Mouse (Mus musculus) limb, embryonic 11.5 days (tissue): ENCODE measurements around the gene Arhgef17. TPM values are rescaled to one million over a fixed set of nuclear protein-coding genes. Genes with fewer than 3 reads are reported as not detected.

Experiments
- ATAC-seq: fragments of 200-750 bp; cut with Nextera tagmentation; 2 replicates; pipeline ENCODE4 v1.8.0; 2017; ENCODE audit warnings: low read depth; ENCODE audit not compliant: insufficient number of reproducible peaks, low FRiP score, low TSS enrichment
- DNase-seq: peaks from one replicate; pipeline ENCODE4 v3.0.0-alpha.2; 2015; ENCODE audit warnings: low spot score
- H3K27ac ChIP-seq: fragments of 300-500 bp; sonication (generic); replicated peaks from 2 replicates; pipeline ENCODE4 v1.5.1; 2014; ENCODE audit warnings: low read depth, mild to moderate bottlenecking, low read length
- H3K27me3 ChIP-seq: fragments of 300-500 bp; sonication (generic); 2 replicates; pipeline ENCODE4 v1.6.1; 2014; ENCODE audit warnings: mild to moderate bottlenecking, low read length, mixed read lengths; ENCODE audit not compliant: control insufficient read depth, insufficient read depth
- H3K36me3 ChIP-seq: fragments of 300-500 bp; sonication (generic); 2 replicates; pipeline ENCODE4 v1.6.1; 2014; ENCODE audit warnings: mild to moderate bottlenecking, low read length, moderate library complexity, mixed read lengths; ENCODE audit not compliant: control insufficient read depth, insufficient read depth
- H3K4me1 ChIP-seq: fragments of 300-500 bp; sonication (generic); 2 replicates; pipeline ENCODE4 v1.6.1; 2014; ENCODE audit warnings: low read length, mixed read lengths; ENCODE audit not compliant: control insufficient read depth, insufficient read depth
- H3K4me2 ChIP-seq: fragments of 300-500 bp; sonication (generic); 2 replicates; pipeline ENCODE4 v1.6.1; 2014; ENCODE audit warnings: low read depth, mild to moderate bottlenecking, moderate library complexity; ENCODE audit not compliant: severe bottlenecking
- H3K4me3 ChIP-seq: fragments of 300-500 bp; sonication (generic); 2 replicates; pipeline ENCODE4 v1.5.1; 2014; ENCODE audit warnings: low read depth, low read length
- H3K9ac ChIP-seq: fragments of 300-500 bp; sonication (generic); 2 replicates; pipeline ENCODE4 v1.6.1; 2014; ENCODE audit warnings: mild to moderate bottlenecking, low read length
- H3K9me3 ChIP-seq: fragments of 300-500 bp; sonication (generic); 2 replicates; pipeline ENCODE4 v1.6.1; 2016; ENCODE audit warnings: low read length; ENCODE audit not compliant: control insufficient read depth
- WGBS: fragments of 180-500 bp; shearing (Covaris S2); extraction: QIAGEN DNeasy Blood & Tissue Kit; methylation state at CpG from one replicate; pipeline ENCODE4 v1.1.7; 2014; 5-methylcytosine and 5-hydroxymethylcytosine counted together
- polyA plus RNA-seq: library from polyadenylated mRNA; unstranded; fragments of >200 nt; fragmentation: Nextera tagmentation; extraction: Ambion mirVana; gene quantifications from 2 replicates; pipeline ENCODE4 v1.2.1, GENCODE M21; 2014

Gene Arhgef17
- polyA plus RNA-seq, 1 experiment from 2014 or later: 12.6 TPM

DNA sequence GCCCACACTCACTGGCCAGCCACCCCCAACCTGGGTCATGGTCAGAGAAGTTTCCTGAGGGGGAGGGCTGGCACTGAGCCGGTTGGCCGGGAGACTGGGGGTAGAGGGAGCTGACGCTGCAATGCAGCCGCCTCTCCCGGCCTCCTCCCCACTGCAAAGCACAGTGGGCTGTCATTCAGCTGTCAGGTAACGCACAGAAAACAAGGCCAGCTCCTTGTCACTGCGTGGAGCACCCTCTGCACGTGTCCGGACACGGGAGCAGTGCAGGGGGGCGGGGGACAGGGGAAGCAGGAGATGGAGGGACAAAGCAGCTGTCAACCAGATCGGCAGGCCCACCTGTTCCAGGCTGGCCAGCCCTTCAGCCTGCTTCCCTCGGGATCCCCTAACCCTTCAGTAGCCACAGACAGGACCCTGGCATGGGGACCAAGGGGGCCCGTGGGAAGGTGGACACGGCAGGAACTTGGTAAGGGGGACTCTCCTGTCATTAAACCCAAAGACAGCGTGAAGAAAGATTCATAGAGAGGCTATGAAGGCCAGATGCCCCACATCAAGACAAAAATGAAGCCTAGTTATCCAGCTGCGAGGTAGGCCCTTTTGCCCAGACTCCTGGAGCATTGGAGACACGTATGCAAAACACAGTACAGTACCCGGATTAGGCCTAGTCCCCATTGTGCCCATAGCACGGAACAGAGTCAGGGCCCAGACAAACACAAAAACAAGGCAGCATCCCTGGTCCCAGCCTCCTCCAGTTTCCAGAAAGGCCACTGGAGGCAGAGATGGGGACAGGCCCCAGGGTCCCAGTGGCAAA, 38.5 kb downstream of the Arhgef17 start:
- ATAC-seq: no peak
- Histone ChIP-seq H3K36me3 (peaks cover 9% of the 10 kb centered on the region; the same call in 1 of the 2 replicates), H3K9ac (no peak overlapping the region), H3K4me3 (no peak overlapping the region), H3K4me2 (peak overlapping the region; percentile 96; the same call in 1 of the 2 replicates), H3K4me1 (peaks cover 17% of the 10 kb centered on the region), H3K27ac (no peak overlapping the region), H3K27me3 (no peaks in the 10 kb centered on the region), H3K9me3 (no peaks in the 10 kb centered on the region)
- WGBS: 69% methylated on average over 20 of the region's 20 CpGs
- no peak for DNase-seq

DNA sequence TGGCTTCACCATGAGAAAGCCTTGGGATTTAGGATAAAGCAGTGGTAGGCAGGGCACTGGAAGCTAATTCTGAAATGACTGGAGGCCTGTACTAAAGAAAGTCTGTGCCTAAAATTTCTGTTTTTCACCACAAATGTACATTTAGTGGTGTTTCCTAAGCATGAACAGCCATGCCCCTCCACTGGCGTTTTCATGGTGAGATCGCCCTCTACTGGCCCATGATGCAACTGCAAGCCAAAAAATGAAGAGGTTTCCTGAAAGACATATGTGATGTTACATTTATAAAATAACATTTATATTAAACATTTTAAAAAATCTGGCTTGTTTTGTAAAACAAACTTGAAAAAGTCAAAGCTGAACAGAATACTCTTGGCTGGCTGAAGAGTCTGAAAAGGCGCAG, 45.4 kb downstream of the Arhgef17 start:
- peak; percentile 79 for DNase-seq
- H3K9ac ChIP-seq: no peak overlapping the region
- no peak for ATAC-seq
- peaks cover 21% of the 10 kb centered on the region for H3K36me3 ChIP-seq
- no peak overlapping the region for H3K27ac ChIP-seq
- no peak overlapping the region for H3K4me3 ChIP-seq
- H3K9me3 ChIP-seq: no peaks in the 10 kb centered on the region
- 36% methylated on average over 3 of the region's 3 CpGs for WGBS
- no peak overlapping the region for H3K4me2 ChIP-seq
- H3K4me1 ChIP-seq: no peaks in the 10 kb centered on the region
- no peaks in the 10 kb centered on the region for H3K27me3 ChIP-seq

DNA sequence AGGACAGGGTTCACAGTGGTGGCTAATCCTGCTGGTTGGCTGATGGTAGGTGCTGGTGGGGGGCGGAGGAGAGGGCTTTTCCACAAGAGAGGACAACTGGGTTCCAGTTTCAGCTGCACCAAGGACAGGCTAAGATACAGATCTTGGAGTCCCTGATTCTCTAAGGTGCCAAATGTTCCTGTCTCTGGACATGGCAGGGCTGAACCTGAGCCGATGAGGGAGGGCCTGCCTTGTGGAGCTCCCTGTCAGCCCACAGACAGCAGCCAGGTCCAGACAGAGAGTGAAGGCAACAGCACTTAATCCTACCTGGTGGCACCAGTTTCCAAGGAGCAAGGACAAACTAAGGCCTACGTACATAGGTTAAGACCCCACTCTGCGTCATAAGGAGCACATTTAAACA, 47.4 kb downstream of the Arhgef17 start:
- no peak overlapping the region for H3K9ac ChIP-seq
- 94% methylated on average over 4 of the region's 4 CpGs for WGBS

DNA sequence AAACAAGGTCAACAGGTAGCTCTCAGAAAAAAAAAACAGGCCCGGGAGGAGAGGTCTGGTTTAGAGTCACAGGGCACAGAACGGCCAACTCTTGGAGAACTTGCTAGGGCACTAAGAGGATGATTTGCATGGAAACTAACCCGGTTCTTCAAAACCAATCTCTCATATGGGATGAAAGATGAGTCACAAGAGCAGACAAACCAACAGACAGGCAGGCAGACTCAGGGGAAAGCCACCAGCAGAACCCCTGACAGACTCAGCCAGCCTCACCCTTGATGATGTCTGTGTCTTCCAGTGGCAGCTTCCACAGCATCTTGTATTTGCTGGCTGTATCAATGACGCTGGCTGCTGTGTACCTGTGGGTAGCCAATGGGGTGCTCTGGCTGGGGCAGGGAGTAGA, 50.0 kb downstream of the Arhgef17 start:
- 0 out of 2 replicates have a peak, but pooled peaks cover 2% of the 10 kb centered on the region for H3K4me1 ChIP-seq
- no peak overlapping the region for H3K4me2 ChIP-seq
- no peak overlapping the region for H3K9ac ChIP-seq
- H3K27ac ChIP-seq: no peak overlapping the region
- no peak overlapping the region for H3K4me3 ChIP-seq
- no peak for DNase-seq
- H3K36me3 ChIP-seq: peaks cover 41% of the 10 kb centered on the region
- no peaks in the 10 kb centered on the region for H3K9me3 ChIP-seq
- no peak for ATAC-seq
- WGBS: 88% methylated on average over 4 of the region's 4 CpGs
- no peaks in the 10 kb centered on the region for H3K27me3 ChIP-seq

More for the DNA sequence above, 47.4 kb downstream of the Arhgef17 start:
- no peaks in the 10 kb centered on the region for H3K27me3 ChIP-seq
- DNase-seq (no peak), ATAC-seq (no peak)
- no peaks in the 10 kb centered on the region for H3K9me3 ChIP-seq
- no peak overlapping the region for H3K4me2 ChIP-seq
- peaks cover 29% of the 10 kb centered on the region for H3K36me3 ChIP-seq
- H3K27ac ChIP-seq: no peak overlapping the region
- no peak overlapping the region for H3K4me3 ChIP-seq
- H3K4me1 ChIP-seq: 0 out of 2 replicates have a peak, but pooled peaks cover 2% of the 10 kb centered on the region

DNA sequence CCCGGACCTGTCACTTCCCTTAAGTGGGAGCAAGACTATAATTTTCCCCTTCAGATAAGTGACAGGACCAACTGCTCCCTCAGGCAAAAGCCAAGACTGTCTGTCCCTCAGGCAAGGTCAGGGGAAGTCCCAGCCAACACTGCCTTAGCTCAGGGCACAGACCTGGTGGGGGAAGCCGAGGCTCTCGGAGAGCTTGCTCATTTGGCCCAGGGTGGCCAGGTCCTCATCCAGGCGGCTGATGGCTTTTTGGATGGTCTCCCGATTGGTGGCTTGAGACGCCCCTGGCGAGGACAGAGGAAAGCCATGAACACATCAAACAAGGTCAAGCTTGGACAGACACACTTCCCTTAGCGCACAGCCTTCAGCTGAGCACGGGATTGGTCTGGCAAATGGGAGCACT, 50.4 kb downstream of the Arhgef17 start:
- Histone ChIP-seq H3K27me3 (no peaks in the 10 kb centered on the region), H3K27ac (no peak overlapping the region), H3K4me3 (no peak overlapping the region), H3K4me1 (0 out of 2 replicates have a peak, but pooled peaks cover 2% of the 10 kb centered on the region), H3K36me3 (peaks cover 42% of the 10 kb centered on the region), H3K9ac (no peak overlapping the region), H3K4me2 (no peak overlapping the region), H3K9me3 (no peaks in the 10 kb centered on the region)
- WGBS: 92% methylated on average over 9 of the region's 9 CpGs
- DNase-seq (no peak), ATAC-seq (no peak)

DNA sequence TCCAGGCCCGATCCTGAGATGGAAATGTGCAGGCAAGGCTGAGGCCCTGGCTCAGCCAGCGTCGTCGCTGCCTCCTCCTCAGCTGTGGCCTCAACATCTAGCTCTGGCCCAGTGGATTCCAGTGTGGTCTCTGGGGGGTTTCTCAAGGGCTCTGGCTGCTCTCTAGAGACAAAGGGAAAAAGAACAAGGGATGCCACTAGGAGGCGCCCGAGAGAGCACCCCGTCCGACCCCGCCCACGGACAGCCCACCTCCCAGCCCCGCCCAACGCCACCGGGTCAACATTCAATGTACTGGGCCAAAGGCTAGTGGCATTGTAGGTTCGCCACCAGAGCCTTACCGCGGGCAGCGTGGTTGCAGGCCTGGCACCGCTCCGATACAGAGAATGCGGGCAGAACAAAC, 52.3 kb downstream of the Arhgef17 start:
- WGBS: 18% methylated on average over 20 of the region's 20 CpGs
- no peaks in the 10 kb centered on the region for H3K9me3 ChIP-seq
- H3K27me3 ChIP-seq: no peaks in the 10 kb centered on the region
- H3K9ac ChIP-seq: no peak overlapping the region
- peaks cover 42% of the 10 kb centered on the region for H3K36me3 ChIP-seq
- peak; percentile 88 for DNase-seq
- H3K4me1 ChIP-seq: 0 out of 2 replicates have a peak, but pooled peaks cover 2% of the 10 kb centered on the region
- peak; percentile 14; the same call in 1 of the 2 replicates for ATAC-seq
- H3K4me3 ChIP-seq: no peak overlapping the region
- no peak overlapping the region for H3K27ac ChIP-seq
- no peak overlapping the region for H3K4me2 ChIP-seq

DNA sequence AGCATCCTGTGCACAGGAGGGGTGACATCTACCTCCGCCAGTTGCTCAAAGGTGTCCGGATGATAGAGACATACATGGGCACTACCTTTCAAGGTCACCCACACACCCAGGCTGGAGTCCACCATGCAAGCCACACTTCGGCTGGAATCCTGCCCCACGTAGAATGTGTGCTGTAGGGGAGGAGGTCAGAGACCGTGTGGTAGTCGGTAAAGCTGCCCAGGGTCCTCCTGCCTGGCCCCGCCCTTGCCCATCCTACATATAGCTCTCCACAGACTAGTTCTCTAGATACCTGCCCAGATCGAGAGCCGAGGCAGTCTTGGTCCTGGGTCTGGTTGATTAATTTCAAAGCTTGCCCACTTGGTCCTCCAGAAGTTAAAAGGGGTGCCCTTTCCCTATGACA, 55.1 kb downstream of the Arhgef17 start:
- Histone ChIP-seq H3K9ac (no peak overlapping the region), H3K36me3 (peaks cover 40% of the 10 kb centered on the region), H3K4me2 (no peak overlapping the region), H3K9me3 (no peaks in the 10 kb centered on the region), H3K27ac (no peak overlapping the region), H3K4me3 (no peak overlapping the region), H3K4me1 (0 out of 2 replicates have a peak, but pooled peaks cover 2% of the 10 kb centered on the region), H3K27me3 (no peaks in the 10 kb centered on the region)
- DNase-seq (no peak), ATAC-seq (no peak)
- WGBS: 93% methylated on average over 9 of the region's 9 CpGs

DNA sequence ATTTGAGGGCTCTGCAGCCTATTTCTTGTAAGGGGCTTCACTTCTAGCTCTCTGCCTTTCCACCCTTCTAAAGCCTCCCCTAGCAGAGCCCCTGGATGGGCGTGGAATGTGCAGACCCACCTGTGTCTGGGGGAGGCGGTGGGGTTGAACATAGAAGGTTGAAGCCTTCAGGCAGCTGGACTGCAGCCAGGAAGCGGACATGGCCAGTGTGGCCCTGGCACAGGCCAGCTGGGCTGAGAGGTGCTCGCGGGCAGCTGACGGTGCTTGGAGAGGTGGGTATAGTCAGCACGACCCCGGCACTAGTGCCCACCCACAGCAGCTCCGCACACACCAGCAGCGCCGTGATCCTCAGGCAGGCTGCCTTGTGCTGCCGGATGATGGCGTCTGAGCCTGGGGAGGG, 55.6 kb downstream of the Arhgef17 start:
- H3K27ac ChIP-seq: no peak overlapping the region
- H3K36me3 ChIP-seq: peaks cover 39% of the 10 kb centered on the region
- ATAC-seq: no peak
- WGBS: 91% methylated on average over 13 of the region's 13 CpGs
- H3K4me1 ChIP-seq: 0 out of 2 replicates have a peak, but pooled peaks cover 2% of the 10 kb centered on the region
- no peaks in the 10 kb centered on the region for H3K27me3 ChIP-seq
- no peak for DNase-seq
- H3K4me3 ChIP-seq: no peak overlapping the region
- H3K4me2 ChIP-seq: no peak overlapping the region
- no peak overlapping the region for H3K9ac ChIP-seq
- no peaks in the 10 kb centered on the region for H3K9me3 ChIP-seq
